Mouse (Mus musculus) liver, adult 2 months (tissue): ENCODE data around the gene Gabbr2.

Source experiments
- CTCF ChIP-seq: fragments of 200-500 bp; IDR thresholded peaks from 2 replicates; pipeline ENCODE4 v1.5.1; 2011; ENCODE audit warnings: low read depth, low read length, control low read depth
- POLR2A ChIP-seq: fragments of 200-500 bp; IDR thresholded peaks from 2 replicates; pipeline ENCODE4 v1.6.1; 2011; ENCODE audit warnings: low read length, control low read depth; ENCODE audit not compliant: insufficient read depth; ENCODE audit errors: extremely low read depth

GRCm38 (mm10) chr4:46700223-46700651 is 291.4 kb downstream of the Gabbr2 start:
- TF ChIP-seq POLR2A (no peak), CTCF (no peak)
